Mouse (Mus musculus) CH12.LX (cell line): ENCODE results near the gene Cdk2ap2. TPM values are rescaled to one million over a fixed set of nuclear protein-coding genes. Genes with fewer than 3 reads are reported as not detected.

ENCODE experiments used
- DNase-seq: peaks from one replicate; pipeline ENCODE4 v3.0.0-alpha.2; 2013; ENCODE audit errors: extremely low read depth
- H3K27ac ChIP-seq: 2 replicates; pipeline ENCODE4 v1.5.1; 2012; ENCODE audit warnings: low read depth, mild to moderate bottlenecking, control low read depth, moderate library complexity; ENCODE audit not compliant: insufficient read depth
- H3K27me3 ChIP-seq: replicated peaks from 2 replicates; pipeline ENCODE3; 2012; ENCODE audit warnings: inconsistent platforms
- H3K36me3 ChIP-seq, 2 experiments: replicated peaks in 1 of 2; 2 replicates each; pipeline versions ENCODE3 to v1.6.1; 2012; ENCODE audit warnings: inconsistent platforms in 1 of 2, low read length in 1 of 2, mild to moderate bottlenecking in 1 of 2, mixed read lengths in 1 of 2, moderate library complexity in 1 of 2; ENCODE audit not compliant: control insufficient read depth in 1 of 2, insufficient read depth in 1 of 2
- H3K4me1 ChIP-seq, 2 experiments: 2 replicates each; pipeline ENCODE4 v1.6.1; 2012; ENCODE audit warnings: inconsistent platforms in 1 of 2, moderate library complexity in 1 of 2; ENCODE audit not compliant: insufficient read depth in 2 of 2, control insufficient read depth in 1 of 2
- H3K4me2 ChIP-seq: 2 replicates; pipeline ENCODE4 v1.6.1; 2012; ENCODE audit warnings: low read depth, mild to moderate bottlenecking, control low read depth; ENCODE audit not compliant: poor library complexity, insufficient read depth, severe bottlenecking
- H3K4me3 ChIP-seq, 3 experiments: fragments of 150-350 bp in 1 of 3; sonication (generic) in 1 of 3; replicated peaks in 1 of 3; 2 replicates each; pipeline versions ENCODE3 to v1.5.1; 2011 to 2012; ENCODE audit warnings: low read depth in 2 of 3, low read length in 2 of 3, mild to moderate bottlenecking in 2 of 3, moderate library complexity in 2 of 3, control low read depth in 1 of 3, improper control_type of control experiment in 1 of 3, inconsistent platforms in 1 of 3, mixed read lengths in 1 of 3; ENCODE audit not compliant: poor library complexity in 1 of 3
- H3K79me2 ChIP-seq: replicated peaks from 2 replicates; pipeline ENCODE4 v1.6.1; 2012; ENCODE audit warnings: mild to moderate bottlenecking, moderate library complexity; ENCODE audit not compliant: control insufficient read depth, poor library complexity, insufficient read depth, severe bottlenecking; ENCODE audit errors: extremely low read depth
- H3K9ac ChIP-seq: 2 replicates; pipeline ENCODE4 v1.6.1; 2012; ENCODE audit warnings: low read depth, mild to moderate bottlenecking, control low read depth, moderate library complexity; ENCODE audit not compliant: insufficient read depth
- H3K9me3 ChIP-seq: replicated peaks from 2 replicates; pipeline ENCODE3; 2012; ENCODE audit warnings: low read length, inconsistent platforms, mixed read lengths
- BHLHE40 ChIP-seq: IDR thresholded peaks from 2 replicates; pipeline ENCODE4 v1.6.1; 2011; ENCODE audit warnings: mild to moderate bottlenecking, low read depth, low read length, improper control_type of control experiment
- CHD2 ChIP-seq: IDR thresholded peaks from 2 replicates; pipeline ENCODE4 v1.6.1; 2011; ENCODE audit warnings: low read length, improper control_type of control experiment
- CTCF ChIP-seq, 2 experiments: IDR thresholded peaks in 1 of 2; conservative IDR thresholded peaks in 1 of 2; 2 replicates each; pipeline ENCODE4 v1.5.1; 2011 to 2012; ENCODE audit warnings: low read depth in 2 of 2, low read length in 2 of 2, improper control_type of control experiment in 1 of 2, inconsistent platforms in 1 of 2, mild to moderate bottlenecking in 1 of 2, moderate library complexity in 1 of 2
- ELF1 ChIP-seq: IDR thresholded peaks from 2 replicates; pipeline ENCODE4 v1.6.1; 2014; ENCODE audit warnings: low read depth, mild to moderate bottlenecking, inconsistent platforms, low read length, improper control_type of control experiment
- EP300 ChIP-seq: IDR thresholded peaks from 2 replicates; pipeline ENCODE4 v1.6.1; 2011; ENCODE audit warnings: low read length, improper control_type of control experiment
- ETS1 ChIP-seq: conservative IDR thresholded peaks from 2 replicates; pipeline ENCODE4 v1.6.1; 2012; ENCODE audit warnings: low read depth, mild to moderate bottlenecking, inconsistent platforms, low read length, improper control_type of control experiment, moderate library complexity
- HCFC1 ChIP-seq: IDR thresholded peaks from 2 replicates; pipeline ENCODE4 v1.6.1; 2012; ENCODE audit warnings: low read depth, mild to moderate bottlenecking, inconsistent platforms, low read length, improper control_type of control experiment
- IRF4 ChIP-seq: IDR thresholded peaks from 2 replicates; pipeline ENCODE4 v1.6.1; 2014; ENCODE audit warnings: low read depth, mild to moderate bottlenecking, inconsistent platforms, low read length, improper control_type of control experiment
- JUN ChIP-seq: IDR thresholded peaks from 2 replicates; pipeline ENCODE4 v1.6.1; 2011; ENCODE audit warnings: low read depth, mild to moderate bottlenecking, low read length, improper control_type of control experiment, moderate library complexity; ENCODE audit not compliant: insufficient read depth
- MEF2A ChIP-seq: IDR thresholded peaks from 2 replicates; pipeline ENCODE4 v1.6.1; 2014; ENCODE audit warnings: low read depth, mild to moderate bottlenecking, inconsistent platforms, low read length, improper control_type of control experiment, borderline replicate concordance
- MXI1 ChIP-seq: IDR thresholded peaks from 2 replicates; pipeline ENCODE4 v1.6.1; 2011; ENCODE audit warnings: mild to moderate bottlenecking, low read depth, low read length, improper control_type of control experiment
- MYC ChIP-seq: IDR thresholded peaks from 2 replicates; pipeline ENCODE4 v1.6.1; 2011; ENCODE audit warnings: low read depth, mild to moderate bottlenecking, improper control_type of control experiment, low read length
- NELFE ChIP-seq: IDR thresholded peaks from 2 replicates; pipeline ENCODE4 v1.6.1; 2011; ENCODE audit warnings: low read depth, low read length, improper control_type of control experiment
- NRF1 ChIP-seq: IDR thresholded peaks from 2 replicates; pipeline ENCODE4 v1.6.1; 2014; ENCODE audit warnings: low read depth, mild to moderate bottlenecking, inconsistent platforms, low read length, improper control_type of control experiment, moderate library complexity
- PAX5 ChIP-seq: IDR thresholded peaks from 2 replicates; pipeline ENCODE4 v1.6.1; 2012; ENCODE audit warnings: low read length, inconsistent platforms, mixed read lengths
- POLR2A ChIP-seq: IDR thresholded peaks from 2 replicates; pipeline ENCODE4 v1.6.1; 2011; ENCODE audit warnings: low read depth, mild to moderate bottlenecking, improper control_type of control experiment, low read length
- RAD21 ChIP-seq: IDR thresholded peaks from 2 replicates; pipeline ENCODE4 v1.6.1; 2011; ENCODE audit warnings: low read depth, mild to moderate bottlenecking, low read length, improper control_type of control experiment, moderate library complexity
- RCOR1 ChIP-seq: conservative IDR thresholded peaks from 2 replicates; pipeline ENCODE4 v1.6.1; 2012; ENCODE audit warnings: low read depth, mild to moderate bottlenecking, inconsistent platforms, low read length, improper control_type of control experiment
- SIN3A ChIP-seq: IDR thresholded peaks from 2 replicates; pipeline ENCODE4 v1.6.1; 2012; ENCODE audit warnings: low read length, improper control_type of control experiment, inconsistent platforms
- SMC3 ChIP-seq: IDR thresholded peaks from 2 replicates; pipeline ENCODE4 v1.6.1; 2011; ENCODE audit warnings: low read depth, low read length, improper control_type of control experiment
- TCF12 ChIP-seq: IDR thresholded peaks from 2 replicates; pipeline ENCODE4 v1.6.1; 2014; ENCODE audit warnings: low read depth, mild to moderate bottlenecking, inconsistent platforms, low read length, improper control_type of control experiment
- UBTF ChIP-seq: IDR thresholded peaks from 2 replicates; pipeline ENCODE4 v1.6.1; 2012; ENCODE audit warnings: low read depth, mild to moderate bottlenecking, inconsistent platforms, low read length, improper control_type of control experiment, moderate library complexity
- ZC3H11A ChIP-seq: IDR thresholded peaks from 2 replicates; pipeline ENCODE4 v1.6.1; 2012; ENCODE audit warnings: low read depth, mild to moderate bottlenecking, inconsistent platforms, low read length, improper control_type of control experiment
- ZMIZ1 ChIP-seq: IDR thresholded peaks from 2 replicates; pipeline ENCODE4 v1.6.1; 2012; ENCODE audit warnings: low read depth, mild to moderate bottlenecking, inconsistent platforms, low read length, improper control_type of control experiment
- ZNF384 ChIP-seq: IDR thresholded peaks from 2 replicates; pipeline ENCODE4 v1.6.1; 2012; ENCODE audit warnings: low read depth, low read length, improper control_type of control experiment, inconsistent platforms
- dilution Hi-C: fragments of 300-500 bp; cut with MboI; formaldehyde crosslinking; loops from 2 replicates; pipeline ENCODE4 v1.14.3; 2020; ENCODE audit warnings: low sequenced_read_pairs; ENCODE audit not compliant: extremely low pct_unique_long_range_greater_than_20kb, extremely low pct_ligation_motif_present
- in situ Hi-C: fragments of 300-500 bp; cut with MboI; formaldehyde crosslinking; loops from 3 replicates; pipeline ENCODE4 v1.14.3; 2019; ENCODE audit warnings: low sequenced_read_pairs, low pct_ligation_motif_present, low pct_unique_long_range_greater_than_20kb, mixed read lengths
- polyA plus RNA-seq: library from polyadenylated mRNA; unstranded; fragments of >175 nt; gene quantifications from 2 replicates; pipeline ENCODE4 v1.2.1, GENCODE M21; 2012; ENCODE audit warnings: low read depth; ENCODE audit not compliant: insufficient read length
- total RNA-seq, 2 experiments: library from RNA; depleted of rRNA; stranded (reverse); fragments of 300-350 nt in 1 of 2; fragments of >200 nt in 1 of 2; gene quantifications; 2 replicates each; pipeline ENCODE4 v1.2.3; 2012 to 2014

Gene Cdk2ap2
- total and polyA plus RNA-seq, 3 experiments = 63.4 to 69.5 (median 67.1) TPM

GRCm38 (mm10) chr19:4131075-4131474, 34.1 kb downstream of the Cdk2ap2 start:
- Histone ChIP-seq H3K9me3 (no peaks in the 10 kb centered on the region), H3K4me1 (peaks cover 19 to 78% of the 10 kb centered on the region in 2 experiments), H3K4me2 (no peak overlapping the region), H3K27ac (no peak overlapping the region), H3K79me2 (peaks cover 26% of the 10 kb centered on the region), H3K9ac (no peak overlapping the region), H3K36me3 (peaks cover 36 to 56% of the 10 kb centered on the region in 2 experiments), H3K4me3 (no peak overlapping the region), H3K27me3 (no peaks in the 10 kb centered on the region)
- no peak for TF ChIP-seq CHD2
- no peak for TF ChIP-seq IRF4
- no peak for TF ChIP-seq PAX5
- no peak for TF ChIP-seq JUN
- no peak for TF ChIP-seq TCF12
- no peak for TF ChIP-seq BHLHE40
- no peak for TF ChIP-seq MYC
- no peak for TF ChIP-seq ETS1
- no peak for TF ChIP-seq ELF1
- TF ChIP-seq NRF1 = no peak
- no peak for TF ChIP-seq RAD21
- TF ChIP-seq MEF2A = no peak
- no peak for TF ChIP-seq HCFC1
- TF ChIP-seq MXI1 = no peak
- TF ChIP-seq EP300 = no peak
- TF ChIP-seq ZMIZ1 = no peak
- TF ChIP-seq NELFE = no peak
- in situ Hi-C loops = no loop called here
- dilution Hi-C loops = no loop called here
- no peak for DNase-seq

GRCm38 (mm10) chr19:4131768-4132167, 34.8 kb downstream of the Cdk2ap2 start:
- TF ChIP-seq ZNF384 = no peak
- peak; percentile 44 for TF ChIP-seq SMC3
- TF ChIP-seq CTCF (conservative IDR thresholded peaks at IDR 0.05 in 1 of 2, IDR thresholded peaks at IDR 0.05 in 1 of 2; ENCODE audit: low read depth in 2 of 2, low read length in 2 of 2) = peak in 1 of 2 experiments; percentile 61; a peak in 2 of 4 replicates
- TF ChIP-seq RCOR1 = no peak
- no peak for TF ChIP-seq MXI1
- no peak for TF ChIP-seq SIN3A
- TF ChIP-seq RAD21 = peak; percentile 44
- TF ChIP-seq UBTF = no peak
- no peak for TF ChIP-seq ZC3H11A
- TF ChIP-seq NRF1 = no peak
- no peak for TF ChIP-seq PAX5
- no peak for TF ChIP-seq TCF12
- TF ChIP-seq POLR2A = no peak
- in situ Hi-C loops (no loop called here), dilution Hi-C loops (no loop called here)
- no peak for DNase-seq
- Histone ChIP-seq H3K4me3 (no peak overlapping the region), H3K79me2 (peaks cover 19% of the 10 kb centered on the region), H3K4me2 (no peak overlapping the region), H3K27me3 (no peaks in the 10 kb centered on the region), H3K9me3 (no peaks in the 10 kb centered on the region), H3K27ac (0 out of 2 replicates have a peak overlapping the region, but pooled peaks have one; percentile 16), H3K9ac (no peak overlapping the region), H3K4me1 (peaks cover 23 to 82% of the 10 kb centered on the region in 2 experiments), H3K36me3 (peaks cover 36 to 59% of the 10 kb centered on the region in 2 experiments)
